Mouse (Mus musculus): ENCODE results near the gene Nkx3-2. TPM values are rescaled to one million over a fixed set of nuclear protein-coding genes. Genes with fewer than 3 reads are reported as not detected.

The Nkx3-2 gene
- polyA plus RNA-seq, 1 experiment from 2014 or later, result 2.5 TPM

GRCm38 (mm10) chr5:41790517-41790916, 26.2 kb upstream of the Nkx3-2 start:
- no peaks in the 10 kb centered on the region for H3K9me3 ChIP-seq (replicated peaks; ENCODE audit: control insufficient read depth, low read length)
- H3K9ac ChIP-seq (ENCODE audit: low read length), result no peak overlapping the region
- H3K4me2 ChIP-seq (ENCODE audit: low read depth, low read length), result no peak overlapping the region
- no peak for ATAC-seq (ENCODE audit: insufficient read depth, low FRiP score)
- H3K27me3 ChIP-seq (ENCODE audit: control insufficient read depth, insufficient read depth, low read length), result no peaks in the 10 kb centered on the region
- WGBS, result 79% methylated on average over 2 of the region's 2 CpGs
- H3K36me3 ChIP-seq (ENCODE audit: control insufficient read depth, insufficient read depth, low read length), result peaks cover 28% of the 10 kb centered on the region
- no peaks in the 10 kb centered on the region for H3K4me1 ChIP-seq (ENCODE audit: control insufficient read depth, insufficient read depth, low read length)
- H3K27ac ChIP-seq (ENCODE audit: low read length), result no peak overlapping the region
- no peak overlapping the region for H3K4me3 ChIP-seq (replicated peaks; ENCODE audit: low read length)

- WGBS, result 72% methylated on average over 6 of the region's 6 CpGs
- Histone ChIP-seq H3K27me3 (ENCODE audit: control insufficient read depth, insufficient read depth, low read length) (no peaks in the 10 kb centered on the region), H3K4me1 (ENCODE audit: control insufficient read depth, insufficient read depth, low read length) (no peaks in the 10 kb centered on the region), H3K9ac (ENCODE audit: low read length) (no peak overlapping the region), H3K36me3 (ENCODE audit: control insufficient read depth, insufficient read depth, low read length) (peaks cover 30% of the 10 kb centered on the region), H3K4me3 (replicated peaks; ENCODE audit: low read length) (no peak overlapping the region), H3K27ac (ENCODE audit: low read length) (no peak overlapping the region), H3K9me3 (replicated peaks; ENCODE audit: control insufficient read depth, low read length) (no peaks in the 10 kb centered on the region), H3K4me2 (ENCODE audit: low read depth, low read length) (no peak overlapping the region)
- no peak for ATAC-seq (ENCODE audit: insufficient read depth, low FRiP score)
These were observed 24.6 kb upstream of the Nkx3-2 start for GRCm38 (mm10) chr5:41788877-41789276.

GRCm38 (mm10) chr5:41781890-41782289, 17.6 kb upstream of the Nkx3-2 start:
- H3K27ac ChIP-seq (ENCODE audit: low read length), result no peak overlapping the region
- ATAC-seq (ENCODE audit: insufficient read depth, low FRiP score), result no peak
- H3K4me2 ChIP-seq (ENCODE audit: low read depth, low read length), result no peak overlapping the region
- H3K36me3 ChIP-seq (ENCODE audit: control insufficient read depth, insufficient read depth, low read length), result peaks cover 13% of the 10 kb centered on the region
- H3K9ac ChIP-seq (ENCODE audit: low read length), result no peak overlapping the region
- H3K4me3 ChIP-seq (replicated peaks; ENCODE audit: low read length), result no peak overlapping the region
- no peaks in the 10 kb centered on the region for H3K27me3 ChIP-seq (ENCODE audit: control insufficient read depth, insufficient read depth, low read length)
- 88% methylated on average over 5 of the region's 5 CpGs for WGBS
- H3K4me1 ChIP-seq (ENCODE audit: control insufficient read depth, insufficient read depth, low read length), result no peaks in the 10 kb centered on the region
- no peaks in the 10 kb centered on the region for H3K9me3 ChIP-seq (replicated peaks; ENCODE audit: control insufficient read depth, low read length)

DNA sequence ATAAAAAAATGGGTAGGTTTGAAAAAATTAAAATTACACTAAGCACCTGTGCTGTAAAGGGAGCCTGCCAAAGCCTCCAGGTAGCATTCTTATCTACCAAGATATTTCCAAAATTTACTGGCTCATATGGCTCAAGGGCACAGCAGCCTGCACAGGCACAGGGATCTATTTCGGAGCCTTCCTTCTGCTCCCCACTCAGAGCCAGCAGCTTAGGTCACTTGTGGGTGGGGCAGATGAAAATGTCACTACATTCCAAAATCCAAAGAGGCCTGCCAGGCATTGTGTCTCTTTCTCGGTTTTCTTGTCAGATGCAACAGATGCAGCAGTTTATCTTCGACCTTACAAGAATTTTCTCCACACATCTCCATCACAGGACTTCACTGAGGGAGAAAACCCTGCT, 15.7 kb upstream of the Nkx3-2 start:
- no peak for ATAC-seq (ENCODE audit: insufficient read depth, low FRiP score)
- no peaks in the 10 kb centered on the region for H3K27me3 ChIP-seq (ENCODE audit: control insufficient read depth, insufficient read depth, low read length)
- no peaks in the 10 kb centered on the region for H3K4me1 ChIP-seq (ENCODE audit: control insufficient read depth, insufficient read depth, low read length)
- H3K9ac ChIP-seq (ENCODE audit: low read length), result no peak overlapping the region
- H3K4me3 ChIP-seq (replicated peaks; ENCODE audit: low read length), result no peak overlapping the region
- WGBS, result 66% methylated on average over 3 of the region's 3 CpGs
- H3K27ac ChIP-seq (ENCODE audit: low read length), result no peak overlapping the region
- H3K9me3 ChIP-seq (replicated peaks; ENCODE audit: control insufficient read depth, low read length), result no peaks in the 10 kb centered on the region
- H3K4me2 ChIP-seq (ENCODE audit: low read depth, low read length), result no peak overlapping the region
- H3K36me3 ChIP-seq (ENCODE audit: control insufficient read depth, insufficient read depth, low read length), result no peaks in the 10 kb centered on the region

DNA sequence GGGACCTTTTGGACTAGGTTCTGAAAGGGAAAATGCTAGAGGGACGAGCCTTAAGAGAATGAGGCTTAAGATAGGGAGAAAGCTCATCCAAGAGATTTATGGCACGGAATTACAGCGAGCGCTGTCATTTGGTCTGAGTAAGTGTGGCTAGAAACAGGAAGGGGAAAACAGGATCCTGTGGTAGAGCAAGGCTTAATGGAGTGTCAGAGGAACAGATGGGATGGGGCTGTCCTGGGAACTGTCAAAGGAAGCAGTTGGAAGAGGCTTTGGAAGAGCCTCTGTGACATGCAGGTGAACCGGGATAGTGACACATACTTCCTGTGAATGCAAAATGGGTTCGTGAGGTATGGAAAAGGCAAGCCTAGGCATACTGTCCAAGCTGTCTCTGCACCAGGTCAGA, 11.4 kb upstream of the Nkx3-2 start:
- Histone ChIP-seq H3K36me3 (ENCODE audit: control insufficient read depth, insufficient read depth, low read length) (no peaks in the 10 kb centered on the region), H3K4me2 (ENCODE audit: low read depth, low read length) (no peak overlapping the region), H3K4me3 (replicated peaks; ENCODE audit: low read length) (no peak overlapping the region), H3K9me3 (replicated peaks; ENCODE audit: control insufficient read depth, low read length) (no peaks in the 10 kb centered on the region), H3K4me1 (ENCODE audit: control insufficient read depth, insufficient read depth, low read length) (no peaks in the 10 kb centered on the region), H3K9ac (ENCODE audit: low read length) (no peak overlapping the region), H3K27ac (ENCODE audit: low read length) (no peak overlapping the region), H3K27me3 (ENCODE audit: control insufficient read depth, insufficient read depth, low read length) (no peaks in the 10 kb centered on the region)
- 38% methylated on average over 6 of the region's 6 CpGs for WGBS
- peak; percentile 33; the same call in 1 of the 2 replicates for ATAC-seq (ENCODE audit: insufficient read depth, low FRiP score)

- H3K9ac ChIP-seq (ENCODE audit: low read length), result no peak overlapping the region
- no peaks in the 10 kb centered on the region for H3K27me3 ChIP-seq (ENCODE audit: control insufficient read depth, insufficient read depth, low read length)
- no peak for ATAC-seq (ENCODE audit: insufficient read depth, low FRiP score)
- WGBS, result 41% methylated on average over 3 of the region's 3 CpGs
- no peak overlapping the region for H3K4me2 ChIP-seq (ENCODE audit: low read depth, low read length)
- H3K27ac ChIP-seq (ENCODE audit: low read length), result no peak overlapping the region
- no peaks in the 10 kb centered on the region for H3K36me3 ChIP-seq (ENCODE audit: control insufficient read depth, insufficient read depth, low read length)
- H3K4me1 ChIP-seq (ENCODE audit: control insufficient read depth, insufficient read depth, low read length), result no peaks in the 10 kb centered on the region
- H3K4me3 ChIP-seq (replicated peaks; ENCODE audit: low read length), result no peak overlapping the region
- no peaks in the 10 kb centered on the region for H3K9me3 ChIP-seq (replicated peaks; ENCODE audit: control insufficient read depth, low read length)
These were observed 11.0 kb upstream of the Nkx3-2 start for GRCm38 (mm10) chr5:41775273-41775672.

DNA sequence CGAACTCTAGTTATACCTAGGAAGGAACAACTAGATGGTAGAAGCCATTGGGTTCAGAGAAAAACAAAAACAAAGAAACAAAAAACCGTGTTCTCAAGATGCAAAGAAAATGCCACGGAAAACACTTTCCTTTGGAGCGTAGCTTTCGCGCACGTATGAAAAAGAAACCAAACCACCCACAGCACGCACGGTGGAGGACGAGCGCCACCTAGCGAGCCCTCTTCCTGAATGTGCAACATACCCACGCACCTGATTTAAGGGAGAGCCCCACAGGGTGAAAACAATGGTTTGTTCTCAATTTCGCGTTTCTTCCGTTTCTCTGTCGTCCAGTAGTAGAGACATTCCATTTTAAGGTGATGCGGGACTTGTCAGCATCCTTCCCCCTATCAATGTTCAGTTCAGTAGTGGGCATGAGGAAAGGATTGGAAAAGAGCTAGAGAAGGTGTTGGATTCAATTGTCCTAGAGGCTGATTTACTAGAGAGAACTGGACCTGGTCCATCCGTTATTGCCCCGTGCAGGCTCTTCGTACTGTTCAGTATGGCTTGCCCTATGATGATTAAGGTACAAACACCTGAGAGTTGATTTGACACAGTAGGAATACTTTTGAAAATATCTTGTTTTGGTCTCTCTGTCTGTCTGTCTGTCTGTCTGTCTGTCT, 4.2 kb upstream of the Nkx3-2 start:
- Histone ChIP-seq H3K9me3 (replicated peaks; ENCODE audit: control insufficient read depth, low read length) (no peaks in the 10 kb centered on the region), H3K36me3 (ENCODE audit: control insufficient read depth, insufficient read depth, low read length) (no peaks in the 10 kb centered on the region), H3K4me2 (ENCODE audit: low read depth, low read length) (peak overlapping the region; percentile 55), H3K9ac (ENCODE audit: low read length) (no peak overlapping the region), H3K27ac (ENCODE audit: low read length) (no peak overlapping the region), H3K27me3 (ENCODE audit: control insufficient read depth, insufficient read depth, low read length) (peaks cover 31% of the 10 kb centered on the region), H3K4me1 (ENCODE audit: control insufficient read depth, insufficient read depth, low read length) (peaks cover 5% of the 10 kb centered on the region; the same call in 1 of the 2 replicates), H3K4me3 (replicated peaks; ENCODE audit: low read length) (peak overlapping the region; percentile 44)
- peak; percentile 48; the same call in 1 of the 2 replicates for ATAC-seq (ENCODE audit: insufficient read depth, low FRiP score)
- 5% methylated on average over 21 of the region's 21 CpGs for WGBS

DNA sequence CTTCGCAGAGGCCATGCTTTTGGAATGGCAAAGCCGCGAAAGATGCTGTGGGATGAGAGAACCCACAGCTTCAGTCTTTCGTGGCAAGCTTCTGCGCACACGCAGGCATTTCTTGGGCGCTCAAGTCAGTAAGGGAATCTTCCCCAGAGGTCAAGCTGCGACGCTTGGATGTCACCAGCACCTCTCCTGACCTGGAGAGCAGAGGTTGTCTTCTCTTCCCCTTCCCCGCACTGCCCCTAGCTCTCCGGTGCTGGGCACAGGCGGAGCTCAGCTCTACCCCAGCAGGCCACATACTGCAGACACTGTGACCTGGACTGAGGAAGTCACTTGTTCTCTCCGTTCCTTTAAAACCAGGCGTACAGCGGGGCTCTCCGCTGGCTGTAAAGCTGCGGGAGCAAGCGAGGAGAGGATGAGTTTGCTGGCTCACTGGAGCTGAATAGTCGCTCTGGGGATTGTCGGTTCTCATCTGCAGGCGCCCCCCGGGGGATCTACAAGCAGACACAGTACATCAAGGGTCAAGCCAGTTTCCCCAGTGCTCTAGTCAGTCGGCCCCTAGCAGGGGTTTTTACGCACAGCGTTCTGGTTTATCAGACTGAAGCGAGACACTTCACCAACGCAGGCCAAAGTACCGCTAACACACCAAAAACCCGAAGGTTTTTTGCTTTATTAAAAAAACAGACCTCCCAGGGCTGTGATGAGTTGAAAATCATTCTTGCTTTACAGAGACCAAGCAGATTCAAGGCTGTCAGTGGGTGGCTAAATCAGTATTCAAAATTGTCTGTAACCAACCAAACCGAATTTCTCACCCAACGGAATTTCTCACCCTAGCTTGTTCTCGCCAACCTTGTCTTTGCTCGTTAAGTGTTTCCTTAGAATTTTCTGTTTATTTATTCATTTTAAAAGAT, 3.2 kb upstream of the Nkx3-2 start:
- no peak for ATAC-seq (ENCODE audit: insufficient read depth, low FRiP score)
- no peaks in the 10 kb centered on the region for H3K36me3 ChIP-seq (ENCODE audit: control insufficient read depth, insufficient read depth, low read length)
- no peak overlapping the region for H3K27ac ChIP-seq (ENCODE audit: low read length)
- peaks cover 5% of the 10 kb centered on the region; the same call in 1 of the 2 replicates for H3K4me1 ChIP-seq (ENCODE audit: control insufficient read depth, insufficient read depth, low read length)
- H3K9ac ChIP-seq (ENCODE audit: low read length), result 0 out of 2 replicates have a peak overlapping the region, but pooled peaks have one; percentile 24
- no peaks in the 10 kb centered on the region for H3K9me3 ChIP-seq (replicated peaks; ENCODE audit: control insufficient read depth, low read length)
- peak overlapping the region; percentile 44 for H3K4me3 ChIP-seq (replicated peaks; ENCODE audit: low read length)
- H3K27me3 ChIP-seq (ENCODE audit: control insufficient read depth, insufficient read depth, low read length), result peaks cover 41% of the 10 kb centered on the region
- 18% methylated on average over 33 of the region's 33 CpGs for WGBS
- peak overlapping the region; percentile 55 for H3K4me2 ChIP-seq (ENCODE audit: low read depth, low read length)

DNA sequence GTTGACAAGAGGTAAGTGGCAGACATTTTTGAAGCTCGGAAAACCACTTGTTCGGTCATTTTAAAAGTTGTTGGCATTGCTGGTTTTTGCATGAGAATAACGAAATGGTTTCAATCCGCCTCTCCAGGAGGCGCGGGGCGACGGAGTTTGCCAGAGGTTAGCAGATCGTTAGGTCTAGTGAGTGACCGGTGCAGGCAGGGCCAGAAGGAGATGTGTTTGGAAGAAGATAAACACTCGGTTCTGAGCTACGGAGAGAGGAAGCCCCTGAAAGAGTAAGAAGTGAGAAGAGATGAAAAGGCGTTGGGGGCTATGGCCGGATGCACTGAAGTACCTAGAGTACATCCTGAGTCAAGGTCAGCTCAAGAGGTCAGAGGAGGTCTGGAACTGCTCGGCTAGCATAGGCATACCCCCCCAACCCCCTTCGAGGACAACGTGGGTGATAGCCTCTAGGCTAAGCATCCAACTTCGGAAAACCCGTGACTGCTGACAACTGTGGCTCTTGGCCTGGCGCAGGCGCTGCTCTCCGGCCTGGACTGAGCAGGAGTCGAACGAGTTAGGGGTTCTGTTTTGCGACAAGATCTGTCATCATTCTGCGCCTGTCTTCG, 2.2 kb upstream of the Nkx3-2 start:
- Histone ChIP-seq H3K4me1 (ENCODE audit: control insufficient read depth, insufficient read depth, low read length) (peaks cover 5% of the 10 kb centered on the region; the same call in 1 of the 2 replicates), H3K9ac (ENCODE audit: low read length) (no peak overlapping the region), H3K27me3 (ENCODE audit: control insufficient read depth, insufficient read depth, low read length) (peaks cover 50% of the 10 kb centered on the region), H3K36me3 (ENCODE audit: control insufficient read depth, insufficient read depth, low read length) (no peaks in the 10 kb centered on the region), H3K4me2 (ENCODE audit: low read depth, low read length) (peak overlapping the region; percentile 14; the same call in 1 of the 2 replicates), H3K27ac (ENCODE audit: low read length) (no peak overlapping the region), H3K9me3 (replicated peaks; ENCODE audit: control insufficient read depth, low read length) (no peaks in the 10 kb centered on the region), H3K4me3 (replicated peaks; ENCODE audit: low read length) (peak overlapping the region; percentile 15; the same call in 1 of the 2 replicates)
- no peak for ATAC-seq (ENCODE audit: insufficient read depth, low FRiP score)
- WGBS, result 16% methylated on average over 27 of the region's 27 CpGs

Data from stomach, embryonic 16.5 days (tissue).